Mouse (Mus musculus) midbrain, embryonic 15.5 days (tissue): ENCODE results near the gene Itpk1. TPM values are rescaled to one million over a fixed set of nuclear protein-coding genes. Genes with fewer than 3 reads are reported as not detected.
A peak's percentile ranks its signal among the peaks of the same experiment; 100 is the strongest.

Experiments used
- ATAC-seq: fragments of 200-750 bp; cut with Nextera tagmentation; replicated peaks from 2 replicates; pipeline ENCODE4 v1.8.0; 2017; ENCODE audit warnings: moderate TSS enrichment
- H3K27ac ChIP-seq: fragments of 300-500 bp; sonication (generic); 2 replicates; pipeline ENCODE4 v1.5.1; 2015; ENCODE audit warnings: mild to moderate bottlenecking, inconsistent platforms
- H3K27me3 ChIP-seq: fragments of 300-500 bp; sonication (generic); replicated peaks from 2 replicates; pipeline ENCODE4 v1.6.1; 2015; ENCODE audit warnings: inconsistent platforms
- H3K36me3 ChIP-seq: fragments of 300-500 bp; sonication (generic); replicated peaks from 2 replicates; pipeline ENCODE4 v1.6.1; 2015; ENCODE audit warnings: inconsistent platforms
- H3K4me1 ChIP-seq: fragments of 300-500 bp; sonication (generic); 2 replicates; pipeline ENCODE4 v1.6.1; 2015; ENCODE audit warnings: inconsistent platforms
- H3K4me2 ChIP-seq: fragments of 300-500 bp; sonication (generic); 2 replicates; pipeline ENCODE4 v1.6.1; 2015; ENCODE audit warnings: inconsistent platforms, mild to moderate bottlenecking, moderate library complexity
- H3K4me3 ChIP-seq: fragments of 300-500 bp; sonication (generic); 2 replicates; pipeline ENCODE4 v1.5.1; 2015; ENCODE audit warnings: mild to moderate bottlenecking, inconsistent platforms
- H3K9ac ChIP-seq: fragments of 300-500 bp; sonication (generic); 2 replicates; pipeline ENCODE4 v1.6.1; 2015; ENCODE audit warnings: mild to moderate bottlenecking, inconsistent platforms
- H3K9me3 ChIP-seq: fragments of 300-500 bp; sonication (generic); 2 replicates; pipeline ENCODE4 v1.6.1; 2016; ENCODE audit warnings: inconsistent platforms
- WGBS: fragments of 180-500 bp; shearing (Covaris S2); methylation state at CpG from one replicate; pipeline ENCODE4 v1.1.7; 2015; ENCODE audit warnings: mixed read lengths; 5-methylcytosine and 5-hydroxymethylcytosine counted together
- polyA plus RNA-seq: library from polyadenylated mRNA; unstranded; fragments of >200 nt; fragmentation: Nextera tagmentation; extraction: Ambion mirVana; gene quantifications from 2 replicates; pipeline ENCODE4 v1.2.1, GENCODE M21; 2015

Itpk1 gene
- polyA plus RNA-seq, 1 experiment from 2014 or later = 34.1 TPM

DNA sequence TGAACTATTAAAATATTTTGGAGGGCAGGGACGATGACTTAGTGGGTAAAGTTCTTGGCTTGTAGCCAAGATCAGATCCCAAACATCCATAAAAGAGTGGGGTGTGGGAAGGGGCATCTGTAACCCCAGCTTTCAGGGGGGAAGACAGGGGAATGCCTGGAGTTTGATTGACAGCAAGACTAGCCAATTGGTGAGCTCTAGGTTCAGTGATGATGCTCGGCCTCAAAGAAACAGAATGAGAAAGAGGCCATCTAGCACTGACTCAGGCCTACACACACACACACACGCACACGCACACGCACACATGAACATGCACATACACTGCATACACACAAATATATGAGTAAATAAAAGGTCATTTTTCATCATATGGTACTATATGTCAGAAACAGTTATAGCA, 5.2 kb upstream of the Itpk1 start:
- Histone ChIP-seq H3K4me1 (peaks cover 11% of the 10 kb centered on the region), H3K4me2 (no peak overlapping the region), H3K36me3 (no peaks in the 10 kb centered on the region), H3K27ac (no peak overlapping the region), H3K4me3 (no peak overlapping the region), H3K9me3 (no peaks in the 10 kb centered on the region), H3K9ac (no peak overlapping the region), H3K27me3 (no peaks in the 10 kb centered on the region)
- ATAC-seq = no peak
- WGBS = 88% methylated on average over 5 of the region's 5 CpGs

- no peaks in the 10 kb centered on the region for H3K27me3 ChIP-seq
- no peaks in the 10 kb centered on the region for H3K36me3 ChIP-seq
- 65% methylated on average over 11 of the region's 11 CpGs for WGBS
- peaks cover 19% of the 10 kb centered on the region for H3K4me1 ChIP-seq
- no peak overlapping the region for H3K4me3 ChIP-seq
- ATAC-seq = no peak
- H3K4me2 ChIP-seq = no peak overlapping the region
- H3K9ac ChIP-seq = no peak overlapping the region
- H3K9me3 ChIP-seq = no peaks in the 10 kb centered on the region
- H3K27ac ChIP-seq = no peak overlapping the region
Measured at GRCm38 (mm10) chr12:102708220-102708619, 3.5 kb upstream of the Itpk1 start.

DNA sequence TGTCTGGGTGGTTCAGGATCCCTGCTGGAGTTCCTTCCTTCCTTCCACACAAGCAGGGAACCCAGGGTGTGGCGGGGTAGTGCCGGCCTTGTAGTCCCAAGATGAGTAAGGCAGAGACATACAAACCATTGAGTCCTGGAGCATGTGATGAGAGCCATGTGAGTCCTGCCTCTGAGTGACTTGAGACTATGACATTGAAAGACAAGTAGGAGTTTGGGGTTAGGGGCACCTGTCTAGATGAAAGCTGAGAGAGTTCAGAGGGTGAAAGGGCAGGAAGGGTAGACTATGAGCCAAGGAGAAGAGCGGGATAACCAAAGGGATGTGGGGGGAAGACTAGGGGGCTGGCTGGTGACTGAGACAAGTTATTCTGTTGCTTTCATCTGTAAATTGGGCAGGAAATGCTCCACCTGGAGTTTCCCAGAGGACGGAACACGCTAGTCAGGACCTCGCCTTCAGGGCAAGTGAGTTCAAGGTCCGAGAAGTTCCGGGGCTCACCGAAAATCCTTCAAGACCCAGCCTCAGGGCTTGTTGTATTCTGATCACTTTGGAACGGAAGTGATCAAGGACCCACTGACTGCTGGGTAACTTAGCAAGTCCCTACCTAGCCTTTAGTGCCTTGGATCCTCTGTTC, 2.2 kb upstream of the Itpk1 start:
- H3K4me2 ChIP-seq = no peak overlapping the region
- H3K27me3 ChIP-seq = no peaks in the 10 kb centered on the region
- no peaks in the 10 kb centered on the region for H3K9me3 ChIP-seq
- H3K36me3 ChIP-seq = no peaks in the 10 kb centered on the region
- WGBS = 89% methylated on average over 10 of the region's 10 CpGs
- H3K27ac ChIP-seq = no peak overlapping the region
- no peak overlapping the region for H3K4me3 ChIP-seq
- no peak for ATAC-seq
- H3K9ac ChIP-seq = no peak overlapping the region
- H3K4me1 ChIP-seq = peaks cover 32% of the 10 kb centered on the region

DNA sequence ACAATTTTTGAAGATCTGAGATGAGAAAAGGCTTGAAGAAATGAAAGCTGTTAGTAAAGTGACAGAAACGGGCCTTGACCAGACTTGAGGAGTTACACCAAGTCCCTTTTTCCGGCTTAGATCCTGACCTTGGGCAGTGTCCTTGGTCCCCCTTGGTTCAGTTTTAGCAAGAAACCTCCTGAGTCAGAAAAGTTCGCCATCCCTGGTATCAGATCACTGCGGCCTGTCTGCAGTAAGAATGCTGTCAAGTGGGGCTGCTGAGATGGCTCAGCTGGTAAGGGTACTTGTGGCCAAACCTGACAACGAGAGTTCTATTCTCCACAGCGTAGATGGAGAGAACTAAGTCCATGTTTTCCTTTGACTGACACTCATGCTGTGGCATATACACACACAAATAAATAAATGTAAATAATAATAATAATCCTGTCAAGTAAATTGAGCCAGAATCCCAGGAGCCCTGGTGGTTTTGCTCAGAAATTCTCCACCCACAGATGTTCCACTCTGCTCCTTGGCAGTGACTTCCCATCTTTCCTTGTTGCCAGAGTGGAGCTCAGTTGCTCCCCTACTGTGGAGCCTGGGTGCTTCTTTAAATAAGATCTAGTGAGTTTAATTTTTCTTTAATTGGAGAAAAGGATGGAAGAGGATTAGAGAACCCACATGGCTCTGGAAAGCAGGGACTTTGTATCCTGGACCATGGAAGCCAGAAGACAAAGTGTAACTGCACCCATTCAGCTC, 1.3 kb upstream of the Itpk1 start:
- ATAC-seq = no peak
- 75% methylated on average over 6 of the region's 6 CpGs for WGBS
- H3K27me3 ChIP-seq = no peaks in the 10 kb centered on the region
- no peaks in the 10 kb centered on the region for H3K9me3 ChIP-seq
- no peak overlapping the region for H3K27ac ChIP-seq
- H3K4me1 ChIP-seq = peaks cover 37% of the 10 kb centered on the region
- H3K4me2 ChIP-seq = peak overlapping the region; percentile 75
- H3K4me3 ChIP-seq = peak overlapping the region; percentile 79; the same call in 1 of the 2 replicates
- H3K36me3 ChIP-seq = no peaks in the 10 kb centered on the region
- H3K9ac ChIP-seq = no peak overlapping the region

DNA sequence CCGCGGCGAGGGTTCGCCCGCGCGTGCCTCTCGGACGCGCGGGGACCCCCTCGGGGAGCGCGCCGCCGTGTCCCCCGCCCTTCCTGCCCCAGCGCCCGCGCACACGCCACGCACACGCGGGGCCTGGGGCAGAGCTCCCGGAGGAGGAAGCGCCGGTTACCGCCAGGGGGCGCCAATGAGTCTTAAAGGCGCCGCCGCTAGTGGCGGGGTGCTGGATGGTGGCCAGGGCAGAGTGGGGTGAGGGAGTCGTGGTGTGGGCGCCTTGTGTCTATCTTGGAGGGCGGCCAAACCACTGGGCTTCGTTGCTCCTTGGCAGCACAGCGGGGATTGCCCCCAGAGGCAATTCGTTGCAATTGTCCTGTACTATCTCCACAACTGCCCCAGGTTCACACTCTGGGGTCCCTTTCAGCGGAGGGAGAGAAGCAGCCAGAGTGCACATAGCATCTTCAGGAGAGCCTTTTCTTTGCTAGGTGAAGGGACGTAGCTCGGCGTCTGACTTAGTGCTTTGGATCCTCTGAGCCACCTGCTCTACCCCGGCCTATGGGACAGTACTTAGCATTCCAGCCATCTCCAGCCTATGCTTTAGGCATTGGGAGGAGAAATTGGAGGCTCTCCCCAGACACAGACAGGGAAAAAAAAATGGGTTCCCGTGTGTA, 614 bp upstream of the Itpk1 start:
- Histone ChIP-seq H3K4me3 (peak overlapping the region; percentile 79), H3K9me3 (no peaks in the 10 kb centered on the region), H3K36me3 (no peaks in the 10 kb centered on the region), H3K27me3 (no peaks in the 10 kb centered on the region), H3K9ac (peak overlapping the region; percentile 67), H3K4me2 (peak overlapping the region; percentile 75), H3K4me1 (peaks cover 39% of the 10 kb centered on the region), H3K27ac (peak overlapping the region; percentile 91)
- peak; percentile 79 for ATAC-seq
- 1% methylated on average over 38 of the region's 45 CpGs for WGBS

DNA sequence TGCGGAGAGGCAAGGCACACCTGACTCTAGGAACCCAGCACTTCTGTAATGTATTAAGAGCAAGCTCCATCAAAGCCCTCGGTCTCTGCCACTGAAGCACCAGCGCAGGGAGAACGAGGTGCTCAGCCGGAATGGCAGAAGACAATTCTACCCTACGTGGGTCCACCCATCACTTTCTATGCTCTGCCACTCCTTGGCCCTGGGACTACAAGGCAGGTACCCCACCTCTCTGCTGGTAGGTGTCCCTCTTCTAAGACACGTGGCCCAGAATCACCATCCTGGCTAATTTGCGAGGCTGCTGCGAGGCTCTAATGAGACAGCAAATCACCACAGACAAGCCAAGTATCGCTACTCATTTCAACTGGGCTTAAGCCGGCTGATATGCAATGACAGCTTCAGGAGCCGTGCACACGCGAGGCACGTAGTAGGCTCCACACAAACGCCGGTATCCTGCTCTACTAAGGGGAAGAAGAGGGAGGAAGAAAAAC, 765 bp downstream of the Itpk1 start:
- WGBS = 4% methylated on average over 17 of the region's 17 CpGs
- Histone ChIP-seq H3K27ac (peak overlapping the region; percentile 73), H3K4me2 (peak overlapping the region; percentile 75), H3K4me1 (peaks cover 47% of the 10 kb centered on the region), H3K36me3 (no peaks in the 10 kb centered on the region), H3K9ac (peak overlapping the region; percentile 60), H3K27me3 (no peaks in the 10 kb centered on the region), H3K4me3 (peak overlapping the region; percentile 79), H3K9me3 (no peaks in the 10 kb centered on the region)
- ATAC-seq = peak; percentile 27; the same call in 1 of the 2 replicates

GRCm38 (mm10) chr12:102703441-102703840, 1.3 kb downstream of the Itpk1 start:
- H3K9me3 ChIP-seq = no peaks in the 10 kb centered on the region
- H3K4me2 ChIP-seq = peak overlapping the region; percentile 75
- no peaks in the 10 kb centered on the region for H3K27me3 ChIP-seq
- H3K4me3 ChIP-seq = peak overlapping the region; percentile 79
- no peak for ATAC-seq
- 23% methylated on average over 6 of the region's 6 CpGs for WGBS
- no peak overlapping the region for H3K27ac ChIP-seq
- H3K4me1 ChIP-seq = peaks cover 52% of the 10 kb centered on the region
- peak overlapping the region; percentile 22; the same call in 1 of the 2 replicates for H3K9ac ChIP-seq
- no peaks in the 10 kb centered on the region for H3K36me3 ChIP-seq

- Histone ChIP-seq H3K4me3 (peak overlapping the region; percentile 79), H3K4me1 (peaks cover 56% of the 10 kb centered on the region), H3K27ac (peak overlapping the region; percentile 64), H3K4me2 (peak overlapping the region; percentile 75), H3K36me3 (no peaks in the 10 kb centered on the region), H3K9ac (peak overlapping the region; percentile 27; the same call in 1 of the 2 replicates), H3K27me3 (no peaks in the 10 kb centered on the region), H3K9me3 (no peaks in the 10 kb centered on the region)
- 2% methylated on average over 4 of the region's 4 CpGs for WGBS
- ATAC-seq = no peak
Measured at GRCm38 (mm10) chr12:102703111-102703412, 1.7 kb downstream of the Itpk1 start.

DNA sequence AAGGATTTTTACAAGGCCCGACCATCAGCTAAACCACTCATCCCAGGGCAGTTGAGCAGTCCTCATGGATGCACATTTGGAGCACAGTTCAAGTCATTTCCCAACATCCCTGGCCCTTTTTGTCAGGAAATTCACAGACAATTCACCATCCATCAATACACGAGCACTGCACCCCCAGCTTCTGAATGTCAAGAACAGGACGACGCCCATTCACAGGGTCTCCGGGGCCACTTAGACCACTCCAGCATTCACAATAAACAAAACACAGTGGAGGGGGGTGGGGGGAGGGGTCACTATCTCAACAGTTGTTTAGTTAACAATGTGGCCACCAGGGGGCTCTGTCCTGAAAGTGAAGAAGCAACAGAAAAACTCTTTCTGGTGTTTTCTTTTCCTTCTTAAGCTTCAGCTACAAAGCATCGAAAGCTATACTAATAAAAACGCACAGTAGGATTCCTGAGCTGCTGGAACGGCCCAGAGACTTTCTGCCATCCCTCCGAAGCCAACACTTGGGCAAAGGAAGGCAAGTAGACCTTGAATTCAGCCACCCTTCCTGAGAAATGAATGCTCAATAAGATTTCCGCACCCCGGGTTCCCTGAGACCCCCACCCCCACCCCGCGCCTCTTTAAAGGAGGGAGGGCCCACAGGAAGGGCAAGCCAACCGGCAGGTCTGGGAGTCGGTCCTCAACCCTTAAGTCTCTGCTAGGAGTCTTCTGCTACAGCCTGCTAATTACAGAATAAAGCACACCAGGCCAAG, 2.2 kb downstream of the Itpk1 start:
- Histone ChIP-seq H3K4me1 (peaks cover 59% of the 10 kb centered on the region), H3K9ac (peak overlapping the region; percentile 27; the same call in 1 of the 2 replicates)
- 3% methylated on average over 15 of the region's 15 CpGs for WGBS

GRCm38 (mm10) chr12:102701691-102702207, 3.0 kb downstream of the Itpk1 start:
- Histone ChIP-seq H3K9me3 (no peaks in the 10 kb centered on the region), H3K27me3 (no peaks in the 10 kb centered on the region), H3K4me3 (no peak overlapping the region), H3K36me3 (no peaks in the 10 kb centered on the region), H3K27ac (no peak overlapping the region), H3K4me2 (peak overlapping the region; percentile 75; the same call in 1 of the 2 replicates), H3K4me1 (peaks cover 59% of the 10 kb centered on the region), H3K9ac (no peak overlapping the region)
- ATAC-seq = no peak
- 85% methylated on average over 5 of the region's 5 CpGs for WGBS

More for the DNA sequence above, 2.2 kb downstream of the Itpk1 start:
- no peaks in the 10 kb centered on the region for H3K27me3 ChIP-seq
- H3K9me3 ChIP-seq = no peaks in the 10 kb centered on the region
- no peaks in the 10 kb centered on the region for H3K36me3 ChIP-seq
- peak overlapping the region; percentile 79 for H3K4me3 ChIP-seq
- H3K4me2 ChIP-seq = peak overlapping the region; percentile 75
- ATAC-seq = no peak
- peak overlapping the region; percentile 64 for H3K27ac ChIP-seq

GRCm38 (mm10) chr12:102700453-102700852, 4.3 kb downstream of the Itpk1 start:
- H3K4me1 ChIP-seq = peaks cover 50% of the 10 kb centered on the region
- H3K4me2 ChIP-seq = no peak overlapping the region
- 66% methylated on average over 12 of the region's 12 CpGs for WGBS

More at GRCm38 (mm10) chr12:102700453-102700852, 4.3 kb downstream of the Itpk1 start:
- H3K9ac ChIP-seq = no peak overlapping the region
- H3K36me3 ChIP-seq = no peaks in the 10 kb centered on the region
- no peak overlapping the region for H3K27ac ChIP-seq
- H3K9me3 ChIP-seq = no peaks in the 10 kb centered on the region
- no peak overlapping the region for H3K4me3 ChIP-seq
- H3K27me3 ChIP-seq = no peaks in the 10 kb centered on the region
- no peak for ATAC-seq
